Mouse (Mus musculus) adrenal gland, adult (tissue): ENCODE data around the gene Ackr3.

Experiments
- DNase-seq, 2 experiments: peaks; one replicate each; pipeline ENCODE4 v3.0.0; 2022 to 2023; ENCODE audit warnings: low spot score in 1 of 2; ENCODE audit not compliant: inconsistent age in 2 of 2

Gene Ackr3

DNA sequence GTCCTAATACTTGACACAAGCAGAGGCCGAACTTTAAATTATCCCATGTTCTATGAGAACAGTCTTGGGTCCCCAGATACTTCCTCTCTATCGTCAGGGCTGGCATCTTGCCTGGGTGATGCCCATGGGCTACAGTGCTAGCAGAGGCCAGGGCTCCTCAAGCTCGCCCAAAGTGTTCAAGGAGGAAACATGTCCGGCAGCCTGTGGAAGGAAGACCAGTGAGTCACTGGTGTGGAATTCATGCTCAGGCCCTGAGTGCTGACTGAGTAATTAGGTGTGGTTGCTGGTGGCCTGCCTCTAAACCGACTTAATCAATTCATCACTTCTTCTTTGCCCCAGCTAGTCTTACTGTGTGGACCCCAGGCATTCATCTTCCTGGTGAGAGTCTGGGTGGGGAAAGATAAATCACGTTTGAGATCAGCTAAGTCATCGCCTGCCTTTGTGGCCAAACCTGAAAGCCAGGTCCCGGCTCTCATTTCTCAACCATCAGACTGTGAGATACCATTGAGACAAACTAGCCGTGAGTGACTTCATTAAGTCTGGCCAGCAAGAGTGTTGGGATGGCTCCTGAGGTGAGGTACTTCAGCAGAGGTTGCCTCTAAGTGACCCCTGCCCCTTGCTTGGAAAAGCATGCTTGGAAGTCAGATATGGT is 21.9 kb downstream of the Ackr3 start:
- peak; percentile 38 to 69 for DNase-seq

GRCm38 (mm10) chr1:90227684-90228322 is 24.0 kb downstream of the Ackr3 start:
- DNase-seq = no peak

- DNase-seq = no peak
These were observed 24.5 kb downstream of the Ackr3 start for GRCm38 (mm10) chr1:90228323-90228697.

- DNase-seq = peak in 1 of 2 experiments; percentile 73
These were observed 26.8 kb downstream of the Ackr3 start for GRCm38 (mm10) chr1:90230611-90231010.

- DNase-seq = no peak
These were observed 28.1 kb downstream of the Ackr3 start for GRCm38 (mm10) chr1:90231591-90232490.

DNA sequence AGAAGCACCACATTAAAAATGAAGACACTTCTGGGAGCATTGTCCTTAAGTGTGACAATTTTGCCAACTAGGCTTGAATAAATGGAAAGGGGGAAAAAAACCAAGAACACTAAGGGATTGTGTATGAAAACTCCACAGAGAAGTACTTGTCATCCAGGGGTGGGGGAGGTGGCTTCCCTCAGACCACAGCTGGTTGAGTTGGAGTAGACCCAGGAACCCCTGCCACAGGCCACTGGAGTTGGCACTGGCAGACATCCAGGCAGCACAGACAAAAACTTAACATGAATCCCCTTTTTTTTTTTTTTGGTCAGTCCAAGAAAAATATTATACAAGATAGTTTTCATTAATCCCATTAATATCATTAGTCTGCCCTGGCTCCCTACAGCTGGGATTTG is 28.7 kb downstream of the Ackr3 start:
- no peak for DNase-seq

GRCm38 (mm10) chr1:90234620-90235054 is 30.9 kb downstream of the Ackr3 start:
- peak in 1 of 2 experiments; percentile 88 for DNase-seq

GRCm38 (mm10) chr1:90236640-90237039 is 32.9 kb downstream of the Ackr3 start:
- DNase-seq = peak in 1 of 2 experiments; percentile 62

DNA sequence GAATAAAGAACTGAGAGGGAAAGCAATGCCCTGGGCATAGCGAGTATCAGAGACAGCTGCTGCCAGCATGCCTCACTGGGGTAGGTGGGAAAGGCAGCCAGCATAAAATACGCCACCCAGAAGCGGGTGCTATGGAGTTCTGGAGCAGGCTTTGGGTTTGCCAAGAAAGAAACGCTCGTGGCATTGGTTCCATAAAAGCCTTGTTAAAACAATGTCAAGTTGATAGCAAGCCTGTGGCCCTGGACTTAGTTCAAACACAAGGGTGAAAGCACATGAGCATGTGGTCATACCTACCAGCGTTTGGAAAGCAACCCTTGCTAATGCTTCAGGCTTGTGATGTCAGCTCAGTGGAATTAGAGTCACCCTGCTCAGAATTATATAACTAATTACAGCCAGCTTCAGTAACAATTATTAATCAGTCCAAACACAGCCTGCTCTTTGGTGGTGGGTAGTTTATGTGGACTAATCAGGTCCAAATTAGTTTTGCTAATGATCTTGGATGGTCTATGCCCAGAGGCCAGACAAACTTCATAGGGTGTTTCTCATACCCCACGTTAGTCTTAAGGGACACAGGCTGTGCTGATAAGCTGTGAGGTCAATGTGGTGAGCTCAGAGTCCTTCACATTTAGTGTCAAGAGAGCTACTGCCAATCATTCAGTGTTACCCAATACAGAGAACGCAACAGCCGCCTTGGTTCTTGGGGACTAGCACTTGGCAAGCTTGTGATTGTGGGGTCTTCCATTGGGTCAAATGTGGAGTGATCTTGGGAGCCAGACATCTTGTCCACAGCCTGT is 34.5 kb downstream of the Ackr3 start:
- peak; percentile 73 to 93 for DNase-seq

GRCm38 (mm10) chr1:90239336-90240225 is 35.8 kb downstream of the Ackr3 start:
- DNase-seq = peak; percentile 82 to 91

GRCm38 (mm10) chr1:90240287-90240686 is 36.5 kb downstream of the Ackr3 start:
- DNase-seq = no peak

GRCm38 (mm10) chr1:90242444-90242989 is 38.7 kb downstream of the Ackr3 start:
- DNase-seq = peak in 1 of 2 experiments; percentile 69

DNA sequence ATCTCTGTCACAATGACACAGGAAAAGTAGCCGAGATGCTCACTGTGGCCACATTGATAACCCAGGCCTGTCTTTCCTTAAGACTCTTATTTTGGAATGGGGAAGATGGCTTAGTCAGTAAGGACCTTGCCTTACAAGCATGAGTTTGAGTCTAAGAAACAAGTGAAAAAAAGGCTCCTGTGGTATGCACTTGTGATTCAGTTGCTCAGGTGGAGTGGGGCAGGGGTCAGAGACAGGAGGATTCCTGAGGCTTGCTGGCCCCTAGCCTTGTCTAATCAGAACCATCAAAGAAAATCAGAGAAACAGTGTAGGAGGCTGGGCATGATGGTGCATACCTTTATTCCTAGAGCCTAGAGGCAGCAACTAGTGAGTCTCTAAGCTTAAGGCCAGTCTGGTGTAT is 40.8 kb downstream of the Ackr3 start:
- DNase-seq = peak in 1 of 2 experiments; percentile 51

- DNase-seq = peak in 1 of 2 experiments; percentile 54
These were observed 41.8 kb downstream of the Ackr3 start for GRCm38 (mm10) chr1:90245533-90245932.

GRCm38 (mm10) chr1:90246035-90246434 is 42.3 kb downstream of the Ackr3 start:
- no peak for DNase-seq

GRCm38 (mm10) chr1:90246800-90247199 is 43.0 kb downstream of the Ackr3 start:
- DNase-seq = no peak

- no peak for DNase-seq
These were observed 43.5 kb downstream of the Ackr3 start for GRCm38 (mm10) chr1:90247234-90247633.

DNA sequence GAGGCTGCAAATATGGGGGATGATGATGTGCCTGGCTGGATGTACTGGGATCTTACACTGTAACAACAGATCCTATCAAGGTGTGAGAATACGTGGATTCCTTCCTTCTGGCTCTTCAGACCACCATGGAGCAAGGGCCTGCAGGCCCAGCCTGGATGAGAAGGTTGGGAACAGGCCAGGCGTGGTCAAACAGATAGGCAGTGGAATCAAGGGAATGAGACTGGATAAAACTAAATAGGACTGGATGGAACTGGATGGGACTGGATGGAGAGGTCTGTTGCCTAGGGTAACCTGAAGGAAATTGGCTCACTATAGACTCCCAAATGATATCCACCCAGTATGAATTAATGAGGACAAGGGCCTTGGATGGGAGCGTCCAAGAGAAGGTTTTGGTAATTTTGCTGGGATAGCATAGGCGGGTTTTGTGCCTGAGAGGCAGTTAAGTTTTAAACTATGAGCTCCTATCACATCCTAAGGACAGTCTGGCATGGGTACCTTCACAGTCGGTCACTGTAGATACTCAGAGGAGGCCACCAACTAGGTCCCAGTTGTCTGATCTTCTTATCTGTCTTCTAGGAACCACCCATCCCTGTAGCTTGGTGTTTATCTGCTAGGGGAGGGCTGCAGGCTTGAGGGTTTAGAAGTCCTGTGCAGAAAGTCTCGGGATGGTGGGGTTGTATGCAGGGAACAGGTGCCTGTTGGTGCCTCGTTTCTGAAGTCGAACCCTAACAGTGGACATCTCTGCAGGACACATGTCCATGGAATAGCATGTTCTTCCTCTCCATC is 44.2 kb downstream of the Ackr3 start:
- no peak for DNase-seq
